Mouse (Mus musculus): Measurements from ENCODE around the gene Gli1. TPM values are rescaled to one million over a fixed set of nuclear protein-coding genes. Genes with fewer than 3 reads are reported as not detected.

Gli1 gene
- polyA plus RNA-seq, 1 experiment from 2014 or later: 10.2 TPM

GRCm38 (mm10) chr10:127340577-127341359 lies 1.0 kb downstream of the Gli1 start:
- DNase-seq (ENCODE audit: low spot score) (peak; percentile 73), ATAC-seq (ENCODE audit: low read depth) (no peak)
- peak overlapping the region; percentile 87 for H3K4me2 ChIP-seq (ENCODE audit: low read depth, low read length)
- peak overlapping the region; percentile 63 for H3K9ac ChIP-seq (ENCODE audit: low read depth, low read length)
- peaks cover 23% of the 10 kb centered on the region for H3K36me3 ChIP-seq (ENCODE audit: control insufficient read depth, insufficient read depth, low read length)
- under 1% methylated on average over 23 of the region's 27 CpGs for WGBS
- H3K27me3 ChIP-seq (replicated peaks; ENCODE audit: control insufficient read depth, insufficient read depth, low read length): no peaks in the 10 kb centered on the region; the same call in 1 of the 2 replicates
- no peaks in the 10 kb centered on the region for H3K9me3 ChIP-seq (ENCODE audit: control insufficient read depth, low read length)
- H3K27ac ChIP-seq (replicated peaks; ENCODE audit: low read depth, low read length): peak overlapping the region; percentile 98
- no peaks in the 10 kb centered on the region for H3K4me1 ChIP-seq (ENCODE audit: control insufficient read depth, insufficient read depth, low read length)
- H3K4me3 ChIP-seq (ENCODE audit: low read depth, low read length): peak overlapping the region; percentile 61

- H3K27me3 ChIP-seq (replicated peaks; ENCODE audit: control insufficient read depth, insufficient read depth, low read length): no peaks in the 10 kb centered on the region; the same call in 1 of the 2 replicates
- peak overlapping the region; percentile 63 for H3K9ac ChIP-seq (ENCODE audit: low read depth, low read length)
- H3K4me2 ChIP-seq (ENCODE audit: low read depth, low read length): peak overlapping the region; percentile 87
- under 1% methylated on average over 36 of the region's 42 CpGs for WGBS
- peak overlapping the region; percentile 61 for H3K4me3 ChIP-seq (ENCODE audit: low read depth, low read length)
- peak overlapping the region; percentile 98 for H3K27ac ChIP-seq (replicated peaks; ENCODE audit: low read depth, low read length)
- ATAC-seq (ENCODE audit: low read depth) (peak; percentile 54), DNase-seq (ENCODE audit: low spot score) (peak; percentile 92)
- H3K9me3 ChIP-seq (ENCODE audit: control insufficient read depth, low read length): no peaks in the 10 kb centered on the region
- H3K36me3 ChIP-seq (ENCODE audit: control insufficient read depth, insufficient read depth, low read length): peaks cover 29% of the 10 kb centered on the region
- no peaks in the 10 kb centered on the region for H3K4me1 ChIP-seq (ENCODE audit: control insufficient read depth, insufficient read depth, low read length)
Observed at GRCm38 (mm10) chr10:127339683-127340576, 1.8 kb downstream of the Gli1 start.

GRCm38 (mm10) chr10:127338930-127339682 lies 2.7 kb downstream of the Gli1 start:
- ATAC-seq (ENCODE audit: low read depth): peak; percentile 78
- Histone ChIP-seq H3K36me3 (ENCODE audit: control insufficient read depth, insufficient read depth, low read length) (peaks cover 36% of the 10 kb centered on the region), H3K9ac (ENCODE audit: low read depth, low read length) (peak overlapping the region; percentile 63), H3K4me1 (ENCODE audit: control insufficient read depth, insufficient read depth, low read length) (no peaks in the 10 kb centered on the region), H3K27ac (replicated peaks; ENCODE audit: low read depth, low read length) (peak overlapping the region; percentile 98), H3K4me2 (ENCODE audit: low read depth, low read length) (peak overlapping the region; percentile 87), H3K27me3 (replicated peaks; ENCODE audit: control insufficient read depth, insufficient read depth, low read length) (no peaks in the 10 kb centered on the region; the same call in 1 of the 2 replicates), H3K9me3 (ENCODE audit: control insufficient read depth, low read length) (no peaks in the 10 kb centered on the region), H3K4me3 (ENCODE audit: low read depth, low read length) (peak overlapping the region; percentile 61)
- DNase-seq (ENCODE audit: low spot score): peak; percentile 95
- WGBS: 0% methylated on average over 24 of the region's 31 CpGs

- H3K36me3 ChIP-seq (ENCODE audit: control insufficient read depth, insufficient read depth, low read length): peaks cover 50% of the 10 kb centered on the region
- no peak overlapping the region for H3K27ac ChIP-seq (replicated peaks; ENCODE audit: low read depth, low read length)
- no peak for DNase-seq (ENCODE audit: low spot score)
- no peak overlapping the region for H3K4me2 ChIP-seq (ENCODE audit: low read depth, low read length)
- 76% methylated on average over 6 of the region's 6 CpGs for WGBS
- no peak overlapping the region for H3K4me3 ChIP-seq (ENCODE audit: low read depth, low read length)
- no peaks in the 10 kb centered on the region; the same call in 1 of the 2 replicates for H3K27me3 ChIP-seq (replicated peaks; ENCODE audit: control insufficient read depth, insufficient read depth, low read length)
- H3K9ac ChIP-seq (ENCODE audit: low read depth, low read length): no peak overlapping the region
- H3K4me1 ChIP-seq (ENCODE audit: control insufficient read depth, insufficient read depth, low read length): no peaks in the 10 kb centered on the region
- no peaks in the 10 kb centered on the region for H3K9me3 ChIP-seq (ENCODE audit: control insufficient read depth, low read length)
- ATAC-seq (ENCODE audit: low read depth): no peak
Observed at GRCm38 (mm10) chr10:127337536-127338099, 4.2 kb downstream of the Gli1 start.

- peaks cover 56% of the 10 kb centered on the region for H3K36me3 ChIP-seq (ENCODE audit: control insufficient read depth, insufficient read depth, low read length)
- no peak overlapping the region for H3K4me2 ChIP-seq (ENCODE audit: low read depth, low read length)
- ATAC-seq (ENCODE audit: low read depth) (no peak), DNase-seq (ENCODE audit: low spot score) (no peak)
- H3K4me1 ChIP-seq (ENCODE audit: control insufficient read depth, insufficient read depth, low read length): no peaks in the 10 kb centered on the region
- 67% methylated on average over 5 of the region's 5 CpGs for WGBS
- no peaks in the 10 kb centered on the region for H3K9me3 ChIP-seq (ENCODE audit: control insufficient read depth, low read length)
- H3K9ac ChIP-seq (ENCODE audit: low read depth, low read length): no peak overlapping the region
- no peak overlapping the region for H3K4me3 ChIP-seq (ENCODE audit: low read depth, low read length)
- H3K27me3 ChIP-seq (replicated peaks; ENCODE audit: control insufficient read depth, insufficient read depth, low read length): no peaks in the 10 kb centered on the region; the same call in 1 of the 2 replicates
- no peak overlapping the region for H3K27ac ChIP-seq (replicated peaks; ENCODE audit: low read depth, low read length)
Observed at GRCm38 (mm10) chr10:127336952-127337351, 4.8 kb downstream of the Gli1 start.

GRCm38 (mm10) chr10:127335271-127335670 lies 6.5 kb downstream of the Gli1 start:
- 75% methylated on average over 1 of the region's 1 CpGs for WGBS
- no peak overlapping the region for H3K4me2 ChIP-seq (ENCODE audit: low read depth, low read length)
- H3K36me3 ChIP-seq (ENCODE audit: control insufficient read depth, insufficient read depth, low read length): peaks cover 70% of the 10 kb centered on the region
- no peak overlapping the region for H3K27ac ChIP-seq (replicated peaks; ENCODE audit: low read depth, low read length)
- H3K4me3 ChIP-seq (ENCODE audit: low read depth, low read length): no peak overlapping the region
- no peaks in the 10 kb centered on the region for H3K9me3 ChIP-seq (ENCODE audit: control insufficient read depth, low read length)
- DNase-seq (ENCODE audit: low spot score) (no peak), ATAC-seq (ENCODE audit: low read depth) (no peak)
- H3K4me1 ChIP-seq (ENCODE audit: control insufficient read depth, insufficient read depth, low read length): no peaks in the 10 kb centered on the region
- H3K27me3 ChIP-seq (replicated peaks; ENCODE audit: control insufficient read depth, insufficient read depth, low read length): no peaks in the 10 kb centered on the region
- H3K9ac ChIP-seq (ENCODE audit: low read depth, low read length): no peak overlapping the region

- DNase-seq (ENCODE audit: low spot score) (no peak), ATAC-seq (ENCODE audit: low read depth) (no peak)
- peaks cover 68% of the 10 kb centered on the region for H3K36me3 ChIP-seq (ENCODE audit: control insufficient read depth, insufficient read depth, low read length)
- H3K4me2 ChIP-seq (ENCODE audit: low read depth, low read length): no peak overlapping the region
- 67% methylated on average over 5 of the region's 5 CpGs for WGBS
- no peak overlapping the region for H3K27ac ChIP-seq (replicated peaks; ENCODE audit: low read depth, low read length)
- no peaks in the 10 kb centered on the region for H3K4me1 ChIP-seq (ENCODE audit: control insufficient read depth, insufficient read depth, low read length)
- H3K9me3 ChIP-seq (ENCODE audit: control insufficient read depth, low read length): no peaks in the 10 kb centered on the region
- no peak overlapping the region for H3K9ac ChIP-seq (ENCODE audit: low read depth, low read length)
- peaks cover 9% of the 10 kb centered on the region for H3K27me3 ChIP-seq (replicated peaks; ENCODE audit: control insufficient read depth, insufficient read depth, low read length)
- H3K4me3 ChIP-seq (ENCODE audit: low read depth, low read length): no peak overlapping the region
Observed at GRCm38 (mm10) chr10:127333152-127333551, 8.6 kb downstream of the Gli1 start.

All from embryonic facial prominence, embryonic 14.5 days (tissue).